16 mouse cellular contexts compared by ENCODE assay signal in the genomic region with DNA sequence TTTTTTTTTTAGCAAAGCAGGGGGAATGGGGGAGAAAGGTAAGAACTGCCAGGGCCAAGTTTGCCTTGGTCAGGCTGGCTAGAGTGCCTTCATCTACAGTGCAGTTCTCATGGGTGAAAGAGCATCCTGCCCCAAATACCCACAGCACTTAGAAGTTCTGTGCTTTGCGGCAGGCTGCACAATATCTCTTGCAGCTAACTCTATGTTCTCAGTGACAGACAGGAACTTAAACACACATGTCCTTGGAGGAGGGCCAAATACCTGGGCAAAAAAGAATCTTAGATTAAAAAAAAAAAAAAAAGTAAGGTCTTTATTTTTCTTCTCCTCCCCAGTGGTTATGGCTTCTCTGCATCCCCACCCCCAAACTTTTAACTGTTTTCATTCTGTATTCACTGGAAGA.
"Had no signal": no experiment of that assay in that cellular context is flagged by ENCODE, and none has a peak within 500 bp of the region (broad histone marks: within the 10 kb centered on the region; RNA-seq: fewer than 3 reads in every experiment).

No protein-coding gene starts in this region.

- H3K36me3 ChIP-seq: limb, embryonic 10.5 days; liver, embryonic 13.5 days; midbrain, embryonic 15.5 days; neural tube, embryonic 13.5 days had no signal

- H3K4me1 ChIP-seq: megakaryocyte, embryonic 14.5 days had no signal

- H3K4me3 ChIP-seq: left cerebral cortex, adult 2 months; limb, embryonic 10.5 days; liver, embryonic 13.5 days; megakaryocyte, embryonic 14.5 days; midbrain, embryonic 15.5 days; neural tube, embryonic 13.5 days had no signal

- ATAC-seq: midbrain, embryonic 15.5 days had no signal

- H3K27me3 ChIP-seq: midbrain, embryonic 15.5 days; neural tube, embryonic 13.5 days had no signal

- H3K9ac ChIP-seq: liver, embryonic 13.5 days; liver, postnatal 0 days; midbrain, embryonic 15.5 days; neural tube, embryonic 13.5 days had no signal

- H3K27ac ChIP-seq: left cerebral cortex, adult 2 months; liver, embryonic 13.5 days; midbrain, embryonic 15.5 days; neural tube, embryonic 13.5 days had no signal

- H3K9me3 ChIP-seq: limb, embryonic 10.5 days; liver, embryonic 13.5 days; midbrain, embryonic 15.5 days; neural tube, embryonic 13.5 days had no signal

- H3K4me2 ChIP-seq: liver, embryonic 13.5 days; midbrain, embryonic 11.5 days; midbrain, embryonic 15.5 days; neural tube, embryonic 13.5 days had no signal

- DNase-seq: kidney, adult 18-20 months; kidney, postnatal 14 days; liver, embryonic 13.5 days; liver, postnatal 0 days; lung, postnatal 10 days; lung, postnatal 4 days; retina, postnatal 1 day; right cerebral cortex, postnatal 4 days; spleen, adult 18-20 months; thymus, postnatal 4 days had no signal
